Mouse (Mus musculus) spleen, adult 2 months (tissue): ENCODE data around the gene Pacs2. TPM values are rescaled to one million over a fixed set of nuclear protein-coding genes. Genes with fewer than 3 reads are reported as not detected.
A peak's percentile ranks its signal among the peaks of the same experiment; 100 is the strongest.

ENCODE experiments used
- DNase-seq, 2 experiments: peaks; one replicate each; pipeline versions ENCODE4 v3.0.0 to v3.0.0-alpha.2; 2012 to 2021; ENCODE audit warnings: low spot score in 2 of 2, low read depth in 1 of 2
- H3K27ac ChIP-seq: fragments of 200-500 bp; 2 replicates; pipeline ENCODE4 v1.5.1; 2012; ENCODE audit warnings: low read length, inconsistent platforms; ENCODE audit not compliant: insufficient read depth
- H3K27me3 ChIP-seq: fragments of 200-500 bp; 2 replicates; pipeline ENCODE4 v1.6.1; 2012; ENCODE audit warnings: mild to moderate bottlenecking, moderate library complexity, low read length, inconsistent platforms; ENCODE audit not compliant: control insufficient read depth, insufficient read depth
- H3K36me3 ChIP-seq: fragments of 200-500 bp; 2 replicates; pipeline ENCODE4 v1.6.1; 2012; ENCODE audit warnings: mild to moderate bottlenecking, low read length, inconsistent platforms; ENCODE audit not compliant: control insufficient read depth, insufficient read depth
- H3K4me1 ChIP-seq: fragments of 200-500 bp; 2 replicates; pipeline ENCODE4 v1.6.1; 2011; ENCODE audit warnings: inconsistent platforms; ENCODE audit not compliant: control insufficient read depth, insufficient read depth, insufficient read length
- H3K4me3 ChIP-seq: fragments of 200-500 bp; 2 replicates; pipeline ENCODE4 v1.5.1; 2011; ENCODE audit warnings: mild to moderate bottlenecking, inconsistent platforms; ENCODE audit not compliant: insufficient read depth, insufficient read length; ENCODE audit errors: extremely low read depth
- CTCF ChIP-seq: fragments of 200-500 bp; IDR thresholded peaks from 2 replicates; pipeline ENCODE4 v1.5.1; 2011; ENCODE audit warnings: mild to moderate bottlenecking, inconsistent platforms; ENCODE audit not compliant: insufficient read depth, insufficient read length, insufficient replicate concordance; ENCODE audit errors: extremely low read depth
- POLR2A ChIP-seq: fragments of 200-500 bp; IDR thresholded peaks from 2 replicates; pipeline ENCODE4 v1.6.1; 2011; ENCODE audit warnings: low read depth, low read length, inconsistent platforms
- WGBS: fragments of 180-500 bp; shearing (Covaris S2); methylation state at CpG from one replicate; pipeline ENCODE4 v1.1.7; 2018; 5-methylcytosine and 5-hydroxymethylcytosine counted together
- polyA plus RNA-seq: library from polyadenylated mRNA; depleted of rRNA; stranded (reverse); fragments of >200 nt; gene quantifications from 2 replicates; pipeline ENCODE4 v1.2.3, GENCODE M21; 2012

Gene Pacs2
- polyA plus RNA-seq, 1 experiment: 29.1 TPM

DNA sequence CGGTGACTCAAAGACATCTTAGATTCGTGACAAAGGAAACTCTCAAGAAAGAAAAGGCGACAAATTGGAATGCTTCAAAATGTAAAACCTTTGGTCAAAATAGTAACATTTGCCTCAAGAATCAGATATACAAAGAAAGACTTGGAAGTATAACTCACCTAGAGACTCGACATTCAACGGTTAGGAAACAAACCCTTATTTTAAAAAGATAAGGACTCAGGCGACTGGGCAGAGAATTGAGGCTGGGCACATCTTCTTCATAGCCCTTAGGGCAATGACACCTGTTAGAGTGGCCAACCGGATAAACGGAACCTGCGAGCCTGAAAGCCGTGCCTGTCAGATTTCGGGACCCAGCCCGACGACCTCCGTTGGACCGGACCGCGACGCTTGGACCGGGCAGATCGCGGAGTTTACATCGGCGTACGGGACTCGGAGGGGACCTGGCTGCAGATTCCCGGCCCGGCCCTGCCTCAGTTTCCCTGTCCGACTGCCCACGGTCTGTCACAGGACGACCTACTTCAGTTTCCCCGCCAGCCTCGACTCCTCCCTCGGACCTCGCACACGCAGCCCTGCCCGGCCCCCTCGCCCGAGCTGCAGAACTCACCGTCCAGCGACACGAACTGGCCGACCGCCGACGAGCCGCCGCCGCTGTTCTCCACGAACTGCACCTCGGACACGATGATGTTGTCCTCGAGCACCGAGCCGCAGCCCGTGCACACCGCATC lies 14.6 kb upstream of the Pacs2 start:
- H3K27ac ChIP-seq: peak overlapping the region; percentile 97
- peak overlapping the region; percentile 94 for H3K4me3 ChIP-seq
- no peak for TF ChIP-seq CTCF
- no peak for TF ChIP-seq POLR2A
- under 1% methylated on average over 56 of the region's 56 CpGs for WGBS
- no peaks in the 10 kb centered on the region; the same call in 1 of the 2 replicates for H3K36me3 ChIP-seq
- no peak for DNase-seq
- peaks cover 11% of the 10 kb centered on the region; the same call in 1 of the 2 replicates for H3K4me1 ChIP-seq
- no peaks in the 10 kb centered on the region for H3K27me3 ChIP-seq

DNA sequence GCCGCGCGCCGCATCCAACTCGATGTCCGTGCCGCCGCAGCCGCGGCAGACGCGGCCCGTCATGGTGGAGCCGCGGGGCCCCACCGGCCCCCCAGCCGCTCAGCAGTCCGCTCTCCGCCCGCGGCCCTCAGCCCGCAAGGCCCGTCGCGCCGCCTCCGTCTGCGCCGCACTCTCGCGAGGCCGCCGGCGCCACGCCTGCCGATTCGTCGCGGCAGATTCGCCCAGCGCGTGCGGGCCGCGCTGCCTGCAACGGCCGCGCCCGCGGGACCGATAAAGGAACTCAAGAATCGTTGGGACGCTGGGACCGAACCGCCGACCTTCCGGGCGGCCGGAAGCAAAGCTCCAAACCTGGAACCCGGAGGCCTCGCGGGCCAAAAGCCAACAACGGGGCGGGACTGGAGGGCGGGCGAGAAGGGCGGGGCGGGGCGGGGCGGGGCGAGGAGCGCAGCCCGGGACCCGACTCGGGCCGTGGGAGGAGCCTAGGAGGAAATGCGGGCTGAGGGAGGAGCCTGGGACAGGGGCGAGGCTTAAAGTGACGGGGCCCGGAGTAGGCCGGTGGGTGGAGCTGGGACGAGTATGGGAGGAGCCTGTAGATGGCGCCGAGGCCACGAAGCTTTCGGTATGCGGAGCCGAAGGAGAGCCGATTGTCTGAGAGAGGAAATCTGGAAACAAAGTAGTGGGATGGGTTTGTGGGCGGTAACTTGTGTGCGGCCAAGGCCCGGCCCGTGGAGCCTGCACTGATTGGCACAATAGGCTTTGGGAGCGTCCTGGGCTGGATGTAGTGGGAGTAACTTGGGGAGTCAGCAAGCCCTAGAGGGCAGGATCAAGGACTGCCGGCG lies 13.8 kb upstream of the Pacs2 start, which contains the start of gene Brf1:
Brf1 (minus strand) TSS at position 411 of the 839 bp plus-strand sequence.
- Histone ChIP-seq H3K4me3 (peak within 1 kb of the TSS; percentile 94), H3K36me3 (no peaks in the 10 kb centered on the region; the same call in 1 of the 2 replicates), H3K27me3 (no peaks in the 10 kb centered on the region), H3K27ac (peak within 1 kb of the TSS; percentile 97), H3K4me1 (peaks cover 11% of the 10 kb centered on the region; the same call in 1 of the 2 replicates)
- peak; percentile 92 to 97 for DNase-seq
- under 1% methylated on average over 91 of the region's 96 CpGs for WGBS
- TF ChIP-seq POLR2A: peak; percentile 76
- TF ChIP-seq CTCF: no peak

DNA sequence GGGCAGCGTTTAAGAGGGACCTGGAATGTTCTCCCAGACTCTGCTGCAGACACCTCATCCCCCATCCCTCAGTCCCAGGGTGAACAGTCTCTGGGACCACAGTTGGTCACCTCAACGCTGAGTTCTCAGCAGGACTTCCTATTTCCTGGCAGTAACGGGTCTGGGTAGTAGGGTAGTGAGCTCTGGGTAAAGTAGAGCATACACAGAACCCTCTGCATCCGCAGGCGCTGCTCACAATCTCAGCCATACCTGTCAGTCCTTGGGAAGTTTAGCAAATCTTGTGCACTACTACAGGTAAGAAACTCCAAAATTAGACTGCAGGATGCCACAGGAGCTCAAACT lies 13.2 kb upstream of the Pacs2 start:
- H3K36me3 ChIP-seq: no peaks in the 10 kb centered on the region; the same call in 1 of the 2 replicates
- peak overlapping the region; percentile 77 for H3K4me3 ChIP-seq
- 1% methylated on average over 5 of the region's 5 CpGs for WGBS
- TF ChIP-seq POLR2A (no peak), CTCF (no peak)
- DNase-seq: no peak
- H3K27me3 ChIP-seq: no peaks in the 10 kb centered on the region
- peaks cover 11% of the 10 kb centered on the region; the same call in 1 of the 2 replicates for H3K4me1 ChIP-seq
- H3K27ac ChIP-seq: peak overlapping the region; percentile 79

DNA sequence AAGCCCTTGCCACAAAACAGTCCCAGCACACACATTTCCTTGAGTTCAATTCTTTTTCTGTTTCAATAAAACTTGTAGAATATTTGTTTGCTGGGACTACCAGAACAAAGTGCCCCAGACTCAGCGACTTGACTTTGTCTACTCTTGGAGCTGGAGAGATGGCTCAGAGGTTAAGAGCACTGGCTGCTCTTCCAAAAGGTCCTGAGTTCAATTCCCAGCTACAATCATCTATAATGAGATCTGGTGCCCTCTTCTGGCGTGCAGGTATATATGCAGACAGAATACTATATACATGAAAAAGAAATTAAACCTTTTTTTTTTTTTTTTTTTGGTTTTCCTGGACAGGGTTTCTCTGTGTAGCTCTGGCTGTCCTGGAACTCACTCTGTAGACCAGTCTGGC lies 11.6 kb upstream of the Pacs2 start:
- Histone ChIP-seq H3K27ac (no peak overlapping the region), H3K27me3 (no peaks in the 10 kb centered on the region), H3K4me3 (no peak overlapping the region), H3K36me3 (no peaks in the 10 kb centered on the region), H3K4me1 (peaks cover 11% of the 10 kb centered on the region; the same call in 1 of the 2 replicates)
- 39% methylated on average over 2 of the region's 2 CpGs for WGBS
- TF ChIP-seq POLR2A (no peak), CTCF (no peak)
- DNase-seq: no peak

DNA sequence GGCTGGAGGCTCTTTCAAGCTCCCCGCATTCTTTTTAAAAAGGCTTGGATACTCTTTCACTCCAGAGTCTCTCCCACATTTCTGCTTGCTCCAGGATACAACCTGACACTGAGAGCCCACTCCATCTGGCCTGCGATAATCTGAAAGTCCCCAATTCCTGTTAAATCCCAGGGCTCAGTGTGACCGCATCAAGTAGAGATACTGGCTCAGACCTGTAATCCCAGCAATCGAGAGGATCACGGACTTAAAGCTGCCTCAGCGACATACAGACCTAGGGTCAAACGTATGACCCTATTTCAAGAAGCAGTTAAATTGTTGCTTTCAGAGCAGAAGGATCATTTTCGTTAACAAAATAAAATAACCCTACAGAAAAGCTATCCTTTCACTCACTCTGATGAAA lies 10.3 kb upstream of the Pacs2 start:
- no peaks in the 10 kb centered on the region for H3K27me3 ChIP-seq
- no peak overlapping the region for H3K27ac ChIP-seq
- peaks cover 7% of the 10 kb centered on the region; the same call in 1 of the 2 replicates for H3K4me1 ChIP-seq
- WGBS: 93% methylated on average over 8 of the region's 8 CpGs
- H3K4me3 ChIP-seq: no peak overlapping the region
- TF ChIP-seq POLR2A: no peak
- no peak for TF ChIP-seq CTCF
- DNase-seq: no peak
- no peaks in the 10 kb centered on the region for H3K36me3 ChIP-seq

DNA sequence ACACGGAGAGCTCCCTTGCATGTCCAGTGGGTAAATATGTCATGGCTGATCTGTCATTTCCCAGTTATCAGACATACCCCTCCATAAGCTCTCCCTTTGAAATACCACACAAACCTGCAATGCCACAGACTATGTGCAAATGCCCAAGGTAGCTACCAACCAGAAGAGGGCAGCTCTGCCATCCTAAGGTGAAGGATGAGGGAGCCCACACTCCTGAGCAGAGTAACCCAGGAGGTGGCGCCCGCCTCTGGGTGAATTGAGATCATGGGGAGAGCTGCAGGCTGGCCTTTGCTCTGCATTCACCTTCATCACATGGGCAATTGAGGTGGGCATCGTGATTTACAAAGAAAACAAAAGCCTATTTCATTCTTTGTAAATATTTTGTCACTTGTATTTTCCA lies 9.3 kb upstream of the Pacs2 start:
- H3K27me3 ChIP-seq: no peaks in the 10 kb centered on the region

More for the DNA sequence above, 9.3 kb upstream of the Pacs2 start:
- Histone ChIP-seq H3K4me3 (no peak overlapping the region), H3K27ac (no peak overlapping the region), H3K4me1 (peaks cover 3% of the 10 kb centered on the region; the same call in 1 of the 2 replicates), H3K36me3 (no peaks in the 10 kb centered on the region)
- TF ChIP-seq CTCF (peak; percentile 88), POLR2A (no peak)
- WGBS: 16% methylated on average over 4 of the region's 4 CpGs
- peak; percentile 53 to 85 for DNase-seq
